Mouse (Mus musculus): ENCODE results near the gene Slc1a3. TPM values are rescaled to one million over a fixed set of nuclear protein-coding genes. Genes with fewer than 3 reads are reported as not detected.

Slc1a3 gene
- 2.4 and 3.0 TPM in 2 replicates for polyA plus RNA-seq (2016; fragmentation: Nextera tagmentation; extraction: Ambion mirVana)

- ATAC-seq: peak; percentile 82
- Histone ChIP-seq H3K4me1 (peaks cover 38% of the 10 kb centered on the region), H3K27me3 (replicated peaks) (peaks cover 17% of the 10 kb centered on the region), H3K4me3 (peak within 1 kb of the TSS; percentile 65), H3K4me2 (peak within 1 kb of the TSS; percentile 91), H3K9me3 (replicated peaks) (no peaks in the 10 kb centered on the region), H3K27ac (no peak within 1 kb of the TSS), H3K36me3 (no peaks in the 10 kb centered on the region), H3K9ac (peak within 1 kb of the TSS; percentile 66)
- under 1% methylated on average over 34 of the region's 34 CpGs for WGBS (ENCODE audit: insufficient replicate concordance)
Observed at GRCm38 (mm10) chr15:8710146-8711006, at the start of gene Slc1a3. Gene Slc1a3, minus strand, starts transcription at chr15:8710764.

DNA sequence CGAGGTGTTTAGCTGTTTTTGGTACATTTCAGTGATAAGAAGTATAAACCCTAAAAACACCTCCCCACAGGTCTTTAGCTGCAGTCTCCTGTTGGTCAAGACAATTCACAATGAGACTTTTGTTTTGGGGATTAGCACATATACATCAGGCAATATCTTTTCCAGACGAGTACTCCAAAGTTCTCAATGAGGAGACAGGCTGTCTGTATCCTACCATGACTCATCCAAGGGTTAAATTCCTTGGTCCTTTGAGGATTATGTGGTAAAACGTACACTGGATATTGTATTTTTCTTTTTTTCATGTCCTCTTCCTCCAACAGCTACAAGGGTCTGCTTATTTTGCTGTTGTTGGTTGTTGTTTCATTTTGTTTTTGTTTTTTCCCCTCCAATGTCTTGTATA, 48.5 kb upstream of the Slc1a3 start:
- Histone ChIP-seq H3K9me3 (replicated peaks) (no peaks in the 10 kb centered on the region), H3K27me3 (replicated peaks) (no peaks in the 10 kb centered on the region), H3K4me3 (no peak overlapping the region), H3K9ac (no peak overlapping the region), H3K4me2 (no peak overlapping the region), H3K36me3 (no peaks in the 10 kb centered on the region), H3K4me1 (peaks cover 40% of the 10 kb centered on the region), H3K27ac (no peak overlapping the region)
- no peak for ATAC-seq
- 59% methylated on average over 3 of the region's 3 CpGs for WGBS (ENCODE audit: insufficient replicate concordance)

GRCm38 (mm10) chr15:8756441-8756840, 45.9 kb upstream of the Slc1a3 start:
- WGBS (ENCODE audit: insufficient replicate concordance): 75% methylated on average over 6 of the region's 6 CpGs
- Histone ChIP-seq H3K27ac (no peak overlapping the region), H3K4me1 (peaks cover 19% of the 10 kb centered on the region), H3K9ac (no peak overlapping the region), H3K27me3 (replicated peaks) (no peaks in the 10 kb centered on the region), H3K9me3 (replicated peaks) (no peaks in the 10 kb centered on the region), H3K4me3 (no peak overlapping the region), H3K36me3 (no peaks in the 10 kb centered on the region), H3K4me2 (no peak overlapping the region)
- ATAC-seq: no peak

- peak; percentile 61; the same call in 1 of the 2 replicates for ATAC-seq
- Histone ChIP-seq H3K27me3 (replicated peaks) (no peaks in the 10 kb centered on the region), H3K4me1 (peaks cover 15% of the 10 kb centered on the region), H3K4me2 (no peak overlapping the region), H3K36me3 (no peaks in the 10 kb centered on the region), H3K9ac (no peak overlapping the region), H3K27ac (no peak overlapping the region), H3K4me3 (no peak overlapping the region), H3K9me3 (replicated peaks) (no peaks in the 10 kb centered on the region)
- 64% methylated on average over 4 of the region's 4 CpGs for WGBS (ENCODE audit: insufficient replicate concordance)
Observed at GRCm38 (mm10) chr15:8749762-8750161, 39.2 kb upstream of the Slc1a3 start.

DNA sequence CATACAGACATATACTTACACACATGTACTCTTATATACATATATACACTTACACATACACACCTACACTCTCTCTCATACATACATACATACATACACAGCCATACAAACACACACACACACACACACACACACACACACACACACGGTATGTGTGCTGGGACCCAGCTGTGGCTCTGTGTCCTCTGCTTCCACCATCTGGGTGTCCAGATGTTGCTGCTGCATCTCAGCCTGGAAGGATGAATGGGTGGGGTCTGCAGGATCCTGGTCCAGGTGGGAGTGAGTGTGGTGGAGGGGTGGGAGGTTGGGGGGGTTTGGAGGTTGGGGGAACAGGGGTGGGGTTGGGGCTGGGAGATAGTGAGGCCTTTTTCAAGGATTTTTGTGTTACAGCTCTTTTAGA, 38.2 kb upstream of the Slc1a3 start:
- 0 out of 2 replicates have a peak, but pooled peaks have one; percentile 21 for ATAC-seq
- 71% methylated on average over 1 of the region's 1 CpGs for WGBS (ENCODE audit: insufficient replicate concordance)
- H3K4me1 ChIP-seq: peaks cover 15% of the 10 kb centered on the region
- no peaks in the 10 kb centered on the region for H3K27me3 ChIP-seq (replicated peaks)
- H3K9me3 ChIP-seq (replicated peaks): no peaks in the 10 kb centered on the region
- H3K36me3 ChIP-seq: no peaks in the 10 kb centered on the region
- H3K4me3 ChIP-seq: no peak overlapping the region
- H3K4me2 ChIP-seq: no peak overlapping the region
- no peak overlapping the region for H3K27ac ChIP-seq
- no peak overlapping the region for H3K9ac ChIP-seq

DNA sequence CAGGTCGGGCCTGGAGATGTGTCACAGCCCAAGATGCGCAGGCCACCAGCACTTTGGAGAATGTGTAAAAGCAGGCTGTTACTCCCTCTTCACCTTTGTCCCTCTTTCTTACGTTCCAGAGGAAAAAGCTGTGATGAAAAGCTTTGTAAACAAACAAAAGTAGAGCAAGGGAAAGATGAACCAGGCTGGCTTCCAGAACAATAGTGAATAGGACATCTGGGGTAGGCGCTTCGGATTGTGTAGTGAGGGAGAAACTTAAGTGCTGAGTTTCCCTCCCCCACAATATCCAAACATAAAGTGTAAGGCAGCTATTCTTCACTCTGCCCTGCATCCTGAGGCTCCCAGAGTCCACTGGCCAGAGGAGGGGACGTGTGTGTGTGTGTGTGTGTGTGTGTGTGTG, 31.0 kb upstream of the Slc1a3 start:
- WGBS (ENCODE audit: insufficient replicate concordance): 63% methylated on average over 6 of the region's 6 CpGs

DNA sequence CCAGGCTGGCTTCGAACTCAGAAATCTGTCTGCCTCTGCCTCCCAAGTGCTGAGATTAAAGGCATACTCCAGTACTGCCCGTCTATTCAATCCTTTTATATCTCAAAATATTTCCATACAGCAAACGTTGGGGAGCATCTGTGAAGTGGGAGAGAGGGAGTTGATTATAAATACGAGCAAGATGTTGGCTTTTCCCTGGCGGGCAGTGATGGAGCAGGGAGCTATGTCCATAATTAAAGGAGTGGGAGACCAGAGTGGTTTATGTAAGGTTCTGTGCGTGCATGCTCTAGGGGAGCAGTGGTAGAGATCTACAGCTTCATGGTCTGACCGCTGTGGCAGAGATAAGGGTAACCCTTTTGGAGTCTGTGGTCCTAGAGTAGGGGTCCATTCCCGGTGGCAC, 30.2 kb upstream of the Slc1a3 start:
- Histone ChIP-seq H3K36me3 (no peaks in the 10 kb centered on the region), H3K9ac (no peak overlapping the region), H3K9me3 (replicated peaks) (no peaks in the 10 kb centered on the region), H3K4me2 (no peak overlapping the region), H3K4me1 (no peaks in the 10 kb centered on the region), H3K27ac (no peak overlapping the region), H3K4me3 (no peak overlapping the region), H3K27me3 (replicated peaks) (no peaks in the 10 kb centered on the region)
- WGBS (ENCODE audit: insufficient replicate concordance): 75% methylated on average over 8 of the region's 8 CpGs
- no peak for ATAC-seq

More for the DNA sequence above, 31.0 kb upstream of the Slc1a3 start:
- no peaks in the 10 kb centered on the region for H3K4me1 ChIP-seq
- H3K4me2 ChIP-seq: no peak overlapping the region
- no peaks in the 10 kb centered on the region for H3K27me3 ChIP-seq (replicated peaks)
- no peak overlapping the region for H3K9ac ChIP-seq
- H3K27ac ChIP-seq: no peak overlapping the region
- H3K4me3 ChIP-seq: no peak overlapping the region
- ATAC-seq: no peak
- H3K9me3 ChIP-seq (replicated peaks): no peaks in the 10 kb centered on the region
- no peaks in the 10 kb centered on the region for H3K36me3 ChIP-seq

- H3K4me3 ChIP-seq: no peak overlapping the region
- H3K9me3 ChIP-seq (replicated peaks): no peaks in the 10 kb centered on the region
- H3K4me1 ChIP-seq: no peaks in the 10 kb centered on the region
- no peak overlapping the region for H3K27ac ChIP-seq
- WGBS (ENCODE audit: insufficient replicate concordance): 69% methylated on average over 5 of the region's 5 CpGs
- H3K4me2 ChIP-seq: no peak overlapping the region
- H3K27me3 ChIP-seq (replicated peaks): no peaks in the 10 kb centered on the region
- no peaks in the 10 kb centered on the region for H3K36me3 ChIP-seq
- H3K9ac ChIP-seq: no peak overlapping the region
- ATAC-seq: no peak
Observed at GRCm38 (mm10) chr15:8738156-8738555, 27.6 kb upstream of the Slc1a3 start.

GRCm38 (mm10) chr15:8734363-8734739, 23.8 kb upstream of the Slc1a3 start:
- no peak overlapping the region for H3K4me3 ChIP-seq
- no peaks in the 10 kb centered on the region for H3K27me3 ChIP-seq (replicated peaks)
- WGBS (ENCODE audit: insufficient replicate concordance): 72% methylated on average over 6 of the region's 6 CpGs

DNA sequence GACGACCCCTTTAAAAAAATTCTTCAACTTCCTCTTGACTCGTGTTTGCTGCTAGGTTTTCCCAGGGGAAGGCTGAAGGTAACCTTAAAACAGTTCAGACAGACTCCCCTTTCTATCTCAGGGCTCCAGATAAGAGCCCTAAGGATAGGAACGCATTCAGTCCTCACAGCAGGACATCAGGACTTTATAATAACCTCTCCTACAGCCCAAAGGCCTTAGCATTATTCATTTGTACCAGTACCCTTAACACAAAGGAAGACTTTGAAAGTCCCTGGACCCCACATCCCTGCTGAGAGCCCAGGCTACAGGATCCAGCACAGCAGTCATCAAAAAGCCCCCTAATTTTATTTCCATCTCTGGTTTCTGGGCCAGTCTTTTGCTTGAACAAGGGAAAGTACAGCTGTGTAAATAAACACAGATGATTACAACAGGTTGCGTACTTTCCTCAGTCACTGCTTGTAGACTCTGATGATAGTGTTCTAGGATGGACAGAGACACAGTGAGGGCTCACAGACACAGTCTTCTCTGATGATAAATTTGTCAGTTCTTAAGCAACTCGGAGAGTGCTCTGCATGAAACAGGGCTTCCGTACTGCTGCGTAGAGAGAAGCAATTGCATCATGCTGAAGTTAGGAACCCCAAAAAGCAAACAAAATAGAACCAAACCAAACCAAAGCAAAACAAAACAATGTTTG, 23.3 kb upstream of the Slc1a3 start:
- no peak overlapping the region for H3K4me3 ChIP-seq
- no peaks in the 10 kb centered on the region for H3K4me1 ChIP-seq
- H3K9me3 ChIP-seq (replicated peaks): no peaks in the 10 kb centered on the region
- no peaks in the 10 kb centered on the region for H3K27me3 ChIP-seq (replicated peaks)
- no peak overlapping the region for H3K9ac ChIP-seq
- no peak overlapping the region for H3K4me2 ChIP-seq
- no peak overlapping the region for H3K27ac ChIP-seq
- ATAC-seq: no peak
- no peaks in the 10 kb centered on the region for H3K36me3 ChIP-seq
- 54% methylated on average over 7 of the region's 7 CpGs for WGBS (ENCODE audit: insufficient replicate concordance)

More at GRCm38 (mm10) chr15:8734363-8734739, 23.8 kb upstream of the Slc1a3 start:
- no peaks in the 10 kb centered on the region for H3K9me3 ChIP-seq (replicated peaks)
- H3K4me1 ChIP-seq: no peaks in the 10 kb centered on the region
- no peak overlapping the region for H3K9ac ChIP-seq
- no peaks in the 10 kb centered on the region for H3K36me3 ChIP-seq
- ATAC-seq: no peak
- no peak overlapping the region for H3K4me2 ChIP-seq
- no peak overlapping the region for H3K27ac ChIP-seq

GRCm38 (mm10) chr15:8728861-8729260, 18.3 kb upstream of the Slc1a3 start:
- ATAC-seq: no peak
- no peak overlapping the region for H3K4me2 ChIP-seq
- H3K27ac ChIP-seq: no peak overlapping the region
- no peak overlapping the region for H3K9ac ChIP-seq
- no peaks in the 10 kb centered on the region for H3K4me1 ChIP-seq
- 75% methylated on average over 7 of the region's 7 CpGs for WGBS (ENCODE audit: insufficient replicate concordance)
- H3K9me3 ChIP-seq (replicated peaks): no peaks in the 10 kb centered on the region
- H3K27me3 ChIP-seq (replicated peaks): no peaks in the 10 kb centered on the region
- no peaks in the 10 kb centered on the region for H3K36me3 ChIP-seq
- H3K4me3 ChIP-seq: no peak overlapping the region

DNA sequence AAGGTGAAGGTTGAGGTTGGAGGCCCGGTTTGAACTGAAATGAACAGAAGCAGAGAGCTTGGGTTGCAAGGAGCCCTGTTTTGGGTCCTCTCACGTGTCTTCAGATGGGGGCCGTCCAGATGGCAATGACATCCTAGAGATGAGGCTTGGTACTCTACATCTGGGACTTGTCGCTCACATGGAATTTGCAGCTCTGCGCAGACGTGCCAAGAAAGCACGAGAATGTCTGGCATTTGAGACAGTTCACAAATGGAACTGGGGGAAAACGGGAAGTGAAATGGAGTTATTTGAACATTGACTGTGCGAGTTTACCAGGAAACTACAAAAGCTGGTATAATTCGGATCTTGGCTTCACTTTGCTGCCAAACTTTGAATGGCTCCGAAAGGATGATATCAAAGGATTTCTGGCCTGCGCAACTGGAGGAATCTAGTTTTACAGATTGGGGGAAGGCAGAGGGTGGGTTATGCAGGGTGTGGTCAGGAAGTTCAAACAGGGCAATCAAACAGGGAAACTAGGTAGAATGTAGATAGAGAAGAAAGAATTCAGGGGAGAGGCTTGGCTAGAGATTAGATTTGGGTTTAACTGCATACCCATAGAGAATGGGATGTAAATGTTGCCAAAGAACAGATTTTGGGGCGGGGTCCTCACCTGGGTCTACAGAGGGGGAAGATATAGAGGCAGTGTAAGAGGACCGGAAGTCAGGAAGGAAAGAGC, 12.0 kb upstream of the Slc1a3 start:
- H3K4me1 ChIP-seq: no peaks in the 10 kb centered on the region
- H3K4me2 ChIP-seq: no peak overlapping the region
- ATAC-seq: no peak
- H3K27ac ChIP-seq: no peak overlapping the region
- no peaks in the 10 kb centered on the region for H3K27me3 ChIP-seq (replicated peaks)
- no peak overlapping the region for H3K4me3 ChIP-seq
- H3K9ac ChIP-seq: no peak overlapping the region
- no peaks in the 10 kb centered on the region for H3K36me3 ChIP-seq
- no peaks in the 10 kb centered on the region for H3K9me3 ChIP-seq (replicated peaks)
- WGBS (ENCODE audit: insufficient replicate concordance): 74% methylated on average over 14 of the region's 14 CpGs
